Mouse (Mus musculus) layer of hippocampus, adult 9-11 months (tissue): ENCODE measurements at regions not wholly inside any gene's neighbourhood (a gene's known extent, or its start where the extent isn't known, plus 50 kb on each side); places are given as distances from the start of the nearest gene placed in this dataset.

Experiments
- DNase-seq: peaks from one replicate; pipeline ENCODE4 v3.0.0; 2022

DNA sequence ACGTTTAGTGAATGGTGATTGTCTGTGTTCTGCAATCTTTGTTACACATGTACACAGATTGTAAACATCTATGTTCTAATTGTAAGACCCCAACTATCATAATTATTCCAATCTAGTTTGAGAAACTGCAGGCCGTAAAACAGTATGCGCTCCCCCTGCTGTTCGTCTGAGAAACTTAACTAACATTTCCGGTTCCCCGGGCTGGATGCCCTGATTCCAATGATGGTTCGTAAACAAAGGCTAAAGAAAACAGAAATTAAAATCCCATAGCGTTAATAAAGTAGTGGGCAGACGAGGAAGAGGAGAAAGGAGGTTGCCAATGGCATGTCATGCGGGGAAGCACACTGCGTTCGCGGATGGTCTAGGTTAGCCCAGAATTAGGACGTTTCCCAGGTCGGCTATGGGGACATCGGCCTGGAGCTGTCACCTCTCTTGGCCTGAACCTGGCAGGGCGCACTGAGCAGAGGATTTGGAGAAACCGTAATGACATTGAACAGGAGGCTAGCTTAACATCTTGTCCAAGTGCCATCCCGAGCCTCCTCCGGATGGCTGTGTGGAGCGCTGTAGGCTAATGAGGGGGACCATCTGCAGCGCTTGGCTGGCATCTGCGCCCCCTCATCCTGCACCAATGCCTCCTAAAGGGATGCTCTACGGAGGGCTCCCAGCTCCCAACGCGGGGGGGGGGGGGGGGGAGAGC is 55.7 kb upstream of the Hnrnpa3 start:
- peak; percentile 58 for DNase-seq

DNA sequence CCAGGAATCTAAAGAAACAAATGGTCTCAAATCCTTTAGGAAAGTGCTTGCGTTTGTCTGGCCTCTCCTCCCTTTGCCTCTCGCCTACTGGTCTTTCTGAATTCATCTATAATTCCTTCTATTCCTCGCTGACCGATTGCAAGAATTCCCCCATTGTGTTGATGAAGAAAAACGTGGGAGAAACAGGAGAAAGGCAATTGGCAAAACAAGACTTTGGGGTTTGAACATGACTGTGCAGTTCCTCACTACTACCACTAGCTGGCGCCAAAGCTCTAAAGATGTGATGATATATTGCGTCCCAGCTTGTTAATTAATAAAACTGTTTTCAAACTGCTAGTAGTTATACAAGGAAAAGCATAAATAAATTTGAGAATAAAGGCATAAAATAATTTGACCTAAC is 53.4 kb upstream of the Hnrnpa3 start:
- DNase-seq = no peak

DNA sequence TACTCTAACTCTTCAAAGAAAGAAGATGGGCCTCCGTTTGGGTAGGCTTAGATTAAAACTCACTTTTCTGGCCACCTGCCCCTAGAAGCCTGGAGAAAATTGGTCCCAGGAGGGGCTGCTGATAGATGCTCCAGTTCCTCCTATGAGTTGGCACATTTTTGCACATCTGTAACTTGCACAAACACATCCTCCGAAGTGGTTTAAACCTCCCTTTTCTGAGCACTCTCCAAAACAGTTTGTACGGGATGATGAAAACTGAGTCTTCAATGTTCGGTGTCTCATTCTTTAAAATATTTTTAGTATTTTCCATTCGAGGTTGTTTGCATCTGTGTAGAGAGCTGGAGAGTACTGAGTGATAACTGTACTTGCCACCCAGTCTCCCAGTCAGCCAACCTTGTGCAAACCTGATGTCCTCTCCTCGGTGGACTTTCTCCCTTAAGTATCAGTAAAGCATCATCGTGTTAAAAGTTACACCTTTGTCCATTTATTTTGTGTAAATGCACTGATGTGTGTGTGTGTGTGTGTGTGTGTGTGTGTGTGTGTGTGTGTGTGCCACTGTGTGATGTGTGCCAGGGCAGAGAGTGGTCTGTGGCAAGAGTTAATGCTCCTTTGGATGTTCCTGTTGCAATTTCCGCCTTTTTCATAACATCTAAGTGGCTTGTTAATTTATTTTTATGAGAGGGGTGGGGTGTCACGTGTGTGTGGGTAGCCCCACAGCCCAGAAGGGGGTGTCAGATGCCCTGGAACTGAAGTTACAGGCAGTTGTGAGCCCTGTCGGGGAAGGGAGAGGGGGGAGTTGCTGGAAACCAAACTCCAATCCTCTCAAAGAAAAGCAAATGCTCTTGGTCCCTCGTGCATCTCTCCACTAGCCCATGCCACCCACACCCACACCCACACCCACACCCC is 51.8 kb upstream of the Hnrnpa3 start:
- no peak for DNase-seq

DNA sequence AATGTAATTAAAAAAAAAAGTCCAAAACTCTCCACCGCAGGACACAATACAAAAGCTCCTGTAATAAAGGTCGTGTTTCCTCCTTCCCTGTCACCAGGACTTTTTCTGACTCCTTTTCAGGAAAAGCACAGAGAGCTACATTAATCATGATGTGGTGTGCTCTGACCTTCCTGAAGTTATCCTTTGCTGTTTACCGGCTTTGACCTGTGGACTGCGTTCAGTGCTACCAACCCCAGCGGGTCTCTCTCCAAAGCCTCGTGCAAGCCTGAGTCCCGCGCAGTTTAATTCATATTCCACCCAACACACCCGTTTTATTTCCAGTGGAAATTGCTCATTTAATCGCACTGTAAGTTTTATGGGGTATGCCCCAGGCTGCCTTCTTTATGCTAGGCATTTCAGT is 51.1 kb upstream of the Hnrnpa3 start:
- DNase-seq = no peak

DNA sequence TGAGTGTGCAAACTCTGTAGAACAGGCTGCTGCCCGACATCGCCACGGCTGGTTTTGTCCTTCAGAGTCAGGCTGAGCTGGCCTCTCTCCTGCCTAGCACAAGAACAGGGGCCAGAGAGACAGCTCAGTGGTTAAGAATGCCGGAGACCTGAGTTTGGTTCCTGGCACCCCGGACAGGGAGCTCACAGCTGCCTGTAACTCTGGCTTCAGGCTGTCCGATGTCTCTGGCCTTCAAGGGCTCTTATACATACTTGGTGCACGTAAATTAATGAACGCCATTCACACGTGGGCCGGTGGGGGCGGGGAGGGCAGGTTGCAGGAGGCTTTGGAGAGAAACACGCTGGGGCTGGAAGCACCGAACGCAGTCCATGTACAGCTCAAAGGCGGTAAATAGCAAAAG is 50.6 kb upstream of the Hnrnpa3 start:
- no peak for DNase-seq

DNA sequence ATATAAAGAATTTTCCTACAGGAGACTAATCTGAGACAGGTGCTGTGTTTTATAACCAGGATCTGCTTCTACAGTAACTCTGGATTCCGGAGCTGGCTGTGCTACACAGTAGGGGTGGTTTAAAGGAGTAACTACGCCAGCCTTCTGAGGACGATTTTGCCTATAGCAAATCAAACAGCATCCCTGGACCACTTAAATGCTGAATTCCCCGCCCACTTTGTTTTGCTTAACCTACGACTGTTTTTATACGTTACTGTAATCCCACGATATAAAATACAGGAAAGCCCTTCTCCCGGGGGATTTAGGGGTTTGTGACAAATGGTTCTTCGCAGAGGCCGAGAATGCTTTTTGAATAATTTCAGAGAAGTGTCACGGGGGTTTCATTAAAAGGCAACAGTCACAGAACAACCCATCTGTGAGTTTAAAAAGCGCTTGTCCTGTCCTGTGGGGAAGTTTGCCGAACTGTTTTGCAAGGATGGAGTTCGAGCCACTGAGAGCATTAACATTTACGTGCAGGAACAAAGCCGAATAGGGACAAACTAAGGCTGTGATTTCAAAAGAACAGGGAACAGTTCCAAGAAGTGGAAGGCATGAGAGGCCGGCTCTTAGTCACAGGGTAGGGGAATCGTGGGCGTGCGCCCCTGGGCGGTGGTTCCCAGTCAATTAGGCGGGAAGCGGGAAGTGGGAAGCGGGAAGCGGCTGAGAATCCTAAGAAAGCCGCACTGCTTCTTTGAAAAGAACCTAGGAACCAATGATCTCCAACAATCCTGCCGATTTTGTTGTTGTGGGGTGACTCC is 49.7 kb upstream of the Hnrnpa3 start:
- no peak for DNase-seq
